Mouse (Mus musculus) megakaryocyte, embryonic 14.5 days (primary cell): ENCODE results near the gene Hook2.

Source experiments
- FLI1 ChIP-seq: IDR thresholded peaks from 2 replicates; pipeline ENCODE4 v1.6.1; 2012; ENCODE audit warnings: low read length, inconsistent platforms, mixed read lengths
- GATA1 ChIP-seq: IDR thresholded peaks from 3 replicates; pipeline ENCODE4 v1.6.1; 2012; ENCODE audit warnings: mixed read lengths, low read length, inconsistent platforms, borderline replicate concordance

DNA sequence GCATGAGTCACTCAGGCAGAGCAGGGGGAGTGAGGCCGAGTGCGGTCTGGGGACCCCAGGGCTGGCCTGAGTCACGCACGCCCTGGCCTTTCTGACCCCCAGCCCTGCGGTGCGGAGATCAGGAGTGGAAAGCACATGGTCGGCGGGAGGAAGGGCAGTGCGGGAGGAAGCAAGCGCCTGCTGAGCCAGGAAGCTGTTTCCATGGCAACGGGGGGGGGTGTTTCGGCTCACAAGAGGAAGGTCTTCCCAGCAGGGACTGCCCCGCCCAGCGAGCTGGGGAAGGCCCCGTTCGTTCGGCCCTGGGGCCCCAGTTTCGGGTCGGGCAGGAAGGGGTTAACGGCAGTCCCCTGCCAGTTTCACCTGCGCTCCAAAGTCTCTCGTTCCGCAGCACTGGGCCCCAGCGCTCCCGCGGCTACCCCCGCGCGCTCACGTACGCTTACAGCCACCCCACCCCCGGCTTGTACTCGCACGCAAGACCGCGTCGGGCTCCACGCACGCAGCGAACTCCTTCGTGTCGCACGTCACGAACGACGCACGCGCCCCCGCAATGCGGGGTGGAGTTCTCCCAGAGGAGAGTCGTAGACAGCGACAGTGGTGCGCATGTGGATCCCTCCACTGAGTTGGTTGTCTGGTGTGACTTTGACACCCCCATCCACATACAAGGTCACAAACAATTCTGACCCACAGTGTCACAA, 4.6 kb upstream of the Hook2 start:
- TF ChIP-seq GATA1, result no peak
- TF ChIP-seq FLI1, result no peak
